ENCODE assay signal across 10 mouse cellular contexts in the genomic region with DNA sequence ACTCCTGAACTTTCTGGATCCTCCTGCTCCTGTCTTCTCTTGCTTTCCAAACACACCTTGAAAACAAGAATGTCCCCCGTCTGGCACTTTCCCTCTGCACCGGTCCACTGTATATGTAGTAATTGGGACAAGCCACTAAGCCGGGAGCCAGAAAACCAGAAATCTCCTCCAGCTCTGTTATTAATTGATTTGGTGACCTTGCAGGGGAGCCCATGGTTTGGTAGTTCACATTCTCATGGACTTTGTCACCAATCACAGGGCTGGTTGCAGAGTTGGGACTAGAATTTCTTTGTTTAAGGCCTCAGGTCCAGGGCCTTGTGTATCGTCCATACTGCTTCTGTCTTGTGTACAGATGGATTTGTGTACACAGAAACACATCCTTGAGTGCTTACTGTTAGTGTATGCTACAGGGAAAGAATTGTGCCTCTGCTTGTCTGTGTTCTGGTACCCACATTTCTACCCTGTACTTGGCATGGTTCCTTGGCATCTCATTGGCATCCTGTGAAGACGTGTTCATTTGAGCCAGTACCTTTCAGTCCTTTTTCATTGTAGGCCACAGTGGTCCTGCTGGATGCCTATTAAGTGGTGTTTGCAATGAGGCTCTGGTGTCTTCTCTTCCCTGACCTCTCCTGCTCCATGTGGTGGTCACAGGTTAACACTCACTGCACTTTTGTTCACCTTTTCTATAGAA. TPM values are rescaled to one million over a fixed set of nuclear protein-coding genes. Genes with fewer than 3 reads are reported as not detected.
DNase-seq lines count a peak whose midpoint lies in the region; ATAC-seq and TF ChIP-seq lines count a peak whose summit lies in the region.
"Had no signal": no experiment of that assay in that cellular context is flagged by ENCODE, and none has a peak within 500 bp of the region (broad histone marks: within the 10 kb centered on the region; RNA-seq: fewer than 3 reads in every experiment).

No protein-coding gene starts in this region.

- H3K4me3 ChIP-seq in forebrain, embryonic 15.5 days: no peak overlapping the region
- no peak overlapping the region for H3K4me3 ChIP-seq in kidney, postnatal 0 days (replicated peaks; ENCODE audit: low read depth, low read length)
- H3K4me3 ChIP-seq in neural tube, embryonic 14.5 days (ENCODE audit: low read depth, low read length): no peak overlapping the region
- no peak overlapping the region for H3K4me3 ChIP-seq in midbrain, postnatal 0 days (ENCODE audit: low read depth, low read length)
- H3K4me3 ChIP-seq: erythroblast, embryonic 14.5 days; heart, embryonic 15.5 days; left cerebral cortex, adult 2 months had no signal

- H3K9ac ChIP-seq in forebrain, embryonic 15.5 days (replicated peaks): no peak overlapping the region
- no peak overlapping the region for H3K9ac ChIP-seq in kidney, postnatal 0 days (ENCODE audit: low read depth, low read length)
- no peak overlapping the region for H3K9ac ChIP-seq in neural tube, embryonic 14.5 days (replicated peaks; ENCODE audit: low read depth, low read length)
- no peak overlapping the region for H3K9ac ChIP-seq in midbrain, postnatal 0 days (replicated peaks; ENCODE audit: low read length, poor library complexity, severe bottlenecking)
- H3K9ac ChIP-seq: heart, embryonic 15.5 days had no signal

- peaks cover 74% of the 10 kb centered on the region for H3K4me1 ChIP-seq in forebrain, embryonic 15.5 days
- peaks cover 31% of the 10 kb centered on the region; the same call in 1 of the 2 replicates for H3K4me1 ChIP-seq in kidney, postnatal 0 days (replicated peaks; ENCODE audit: insufficient read depth, low read length)
- 0 out of 2 replicates have a peak, but pooled peaks cover 8% of the 10 kb centered on the region for H3K4me1 ChIP-seq in neural tube, embryonic 14.5 days (ENCODE audit: control insufficient read depth, insufficient read depth, low read length)
- H3K4me1 ChIP-seq in midbrain, postnatal 0 days (ENCODE audit: insufficient read depth, low read length): 0 out of 2 replicates have a peak, but pooled peaks cover 2% of the 10 kb centered on the region

- WGBS in forebrain, embryonic 15.5 days: 51% methylated on average over 5 of the region's 5 CpGs
- whole genome bisulfite sequencing in kidney, postnatal 0 days: 50% methylated on average over 5 of the region's 5 CpGs
- 81% methylated on average over 5 of the region's 5 CpGs for WGBS in neural tube, embryonic 14.5 days
- WGBS in midbrain, postnatal 0 days: 79% methylated on average over 5 of the region's 5 CpGs

- no peak for ATAC-seq in forebrain, embryonic 15.5 days (replicated peaks)
- ATAC-seq in kidney, postnatal 0 days (replicated peaks; ENCODE audit: low FRiP score, low read depth): no peak
- no peak for ATAC-seq in neural tube, embryonic 14.5 days (ENCODE audit: low read depth)
- ATAC-seq in midbrain, postnatal 0 days (ENCODE audit: low FRiP score): no peak

- 0 out of 2 replicates have a peak overlapping the region, but pooled peaks have one; percentile 20 for H3K27ac ChIP-seq in forebrain, embryonic 15.5 days (replicated peaks)
- peak overlapping the region; percentile 66 for H3K27ac ChIP-seq in kidney, postnatal 0 days
- no peak overlapping the region for H3K27ac ChIP-seq in neural tube, embryonic 14.5 days (ENCODE audit: low read depth, low read length)
- H3K27ac ChIP-seq in midbrain, postnatal 0 days (ENCODE audit: low read depth, low read length): no peak overlapping the region
- H3K27ac ChIP-seq: heart, embryonic 15.5 days; left cerebral cortex, adult 2 months had no signal

- H3K36me3 ChIP-seq in forebrain, embryonic 15.5 days: no peaks in the 10 kb centered on the region
- no peaks in the 10 kb centered on the region for H3K36me3 ChIP-seq in kidney, postnatal 0 days (ENCODE audit: insufficient read depth, low read length)
- no peaks in the 10 kb centered on the region for H3K36me3 ChIP-seq in neural tube, embryonic 14.5 days (ENCODE audit: control insufficient read depth, insufficient read depth, low read length)
- no peaks in the 10 kb centered on the region for H3K36me3 ChIP-seq in midbrain, postnatal 0 days (ENCODE audit: insufficient read depth, low read length)
- H3K36me3 ChIP-seq: heart, embryonic 15.5 days had no signal

- no peak for TF ChIP-seq CTCF in kidney, postnatal 0 days (IDR thresholded peaks at IDR 0.05; ENCODE audit: low read depth)
- no peak for TF ChIP-seq CTCF in midbrain, postnatal 0 days (IDR thresholded peaks at IDR 0.05)

- no peaks in the 10 kb centered on the region for H3K9me3 ChIP-seq in forebrain, embryonic 15.5 days
- no peaks in the 10 kb centered on the region for H3K9me3 ChIP-seq in kidney, postnatal 0 days (replicated peaks; ENCODE audit: low read length)
- H3K9me3 ChIP-seq in neural tube, embryonic 14.5 days (ENCODE audit: control insufficient read depth, low read length): no peaks in the 10 kb centered on the region
- no peaks in the 10 kb centered on the region for H3K9me3 ChIP-seq in midbrain, postnatal 0 days (ENCODE audit: low read length)
- H3K9me3 ChIP-seq: heart, embryonic 15.5 days had no signal

- DNase-seq in kidney, adult 11 months: peak; percentile 75
- DNase-seq in kidney, postnatal 4 days: no peak
- no peak for DNase-seq in kidney, postnatal 0 days (ENCODE audit: low spot score)
- DNase-seq in midbrain, postnatal 0 days (ENCODE audit: low spot score): no peak
- no peak for DNase-seq in testis, postnatal 10 days (ENCODE audit: low spot score)

- H3K27me3 ChIP-seq in forebrain, embryonic 15.5 days: no peaks in the 10 kb centered on the region
- no peaks in the 10 kb centered on the region for H3K27me3 ChIP-seq in kidney, postnatal 0 days (ENCODE audit: insufficient read depth, low read length)
- H3K27me3 ChIP-seq in neural tube, embryonic 14.5 days (ENCODE audit: control insufficient read depth, insufficient read depth, low read length): no peaks in the 10 kb centered on the region
- no peaks in the 10 kb centered on the region for H3K27me3 ChIP-seq in midbrain, postnatal 0 days (ENCODE audit: insufficient read depth, low read length)
- H3K27me3 ChIP-seq: heart, embryonic 15.5 days had no signal

- peak overlapping the region; percentile 79; the same call in 1 of the 2 replicates for H3K4me2 ChIP-seq in forebrain, embryonic 15.5 days (replicated peaks)
- 0 out of 2 replicates have a peak overlapping the region, but pooled peaks have one; percentile 80 for H3K4me2 ChIP-seq in kidney, postnatal 0 days (ENCODE audit: low read length)
- peak overlapping the region; percentile 9; the same call in 1 of the 2 replicates for H3K4me2 ChIP-seq in neural tube, embryonic 14.5 days (ENCODE audit: low read depth, low read length)
- H3K4me2 ChIP-seq in midbrain, postnatal 0 days (ENCODE audit: low read depth, low read length, poor library complexity, severe bottlenecking): no peak overlapping the region

RNA-seq across cellular contexts. Expression of gene Notch2, which starts 3.7 kb away (rescaled TPM):
- 17.8 and 18.9 TPM in 2 replicates for polyA plus RNA-seq in forebrain, embryonic 15.5 days (2015; fragmentation: Nextera tagmentation; extraction: Ambion mirVana)
- polyA plus RNA-seq in kidney, postnatal 0 days (2015; fragmentation: Nextera tagmentation; extraction: Ambion mirVana): 25.2 and 26.0 TPM in 2 replicates
- 8.2 and 13.6 TPM in 2 replicates for polyA plus RNA-seq in neural tube, embryonic 14.5 days (2014; fragmentation: Nextera tagmentation; extraction: Ambion mirVana)
- 22.8 and 33.5 TPM in 2 replicates for total RNA-seq in midbrain, postnatal 0 days (2014; rRNA removed)
- 5.4 and 6.1 TPM in 2 replicates for polyA plus RNA-seq in midbrain, postnatal 0 days (2015; fragmentation: Nextera tagmentation; extraction: Ambion mirVana)

Comparison
In these comparisons a context has a peak if more than half of its experiments do, and no peak if none do; other contexts are left out.
1. H3K27ac ChIP-seq: peak in forebrain, embryonic 15.5 days (single experiment) and kidney, postnatal 0 days (single experiment); none in neural tube, embryonic 14.5 days (single experiment) and midbrain, postnatal 0 days (single experiment).